ENCODE assay signal across 41 mouse cellular contexts in genomic region chr7:142409603-142410002, GRCm38 (mm10). TPM values are rescaled to one million over a fixed set of nuclear protein-coding genes. Genes with fewer than 3 reads are reported as not detected.
"Had no signal": no experiment of that assay in that cellular context is flagged by ENCODE, and none has a peak within 500 bp of the region (broad histone marks: within the 10 kb centered on the region; RNA-seq: fewer than 3 reads in every experiment).

No protein-coding gene starts in this region.

- H3K4me1 ChIP-seq: heart, embryonic 10.5 days; heart, embryonic 12.5 days; heart, embryonic 13.5 days; heart, embryonic 15.5 days; hindbrain, embryonic 10.5 days; hindbrain, embryonic 12.5 days; hindbrain, embryonic 13.5 days; hindbrain, embryonic 15.5 days; kidney, embryonic 15.5 days had no signal

- DNase-seq: heart, adult 2 months; heart, postnatal 10 days; heart, postnatal 14 days; heart, postnatal 36 days; heart, postnatal 4 days; kidney, adult 11 months; kidney, adult 18-20 months; kidney, adult 2 months; kidney, adult 8-10 months; kidney, adult 9 months; kidney, postnatal 10 days; kidney, postnatal 14 days; kidney, postnatal 25 days; kidney, postnatal 36 days; kidney, postnatal 4 days; layer of hippocampus, adult 9-11 months; layer of hippocampus, postnatal 36 days had no signal

- H3K4me2 ChIP-seq: heart, embryonic 11.5 days; heart, embryonic 12.5 days; heart, embryonic 13.5 days; heart, embryonic 15.5 days; hindbrain, embryonic 12.5 days; hindbrain, embryonic 13.5 days; hindbrain, embryonic 14.5 days; hindbrain, embryonic 15.5 days; kidney, embryonic 15.5 days had no signal

- H3K4me3 ChIP-seq: heart, adult 2 months; heart, embryonic 10.5 days; heart, embryonic 12.5 days; heart, embryonic 13.5 days; heart, embryonic 15.5 days; hindbrain, embryonic 10.5 days; hindbrain, embryonic 12.5 days; hindbrain, embryonic 13.5 days; hindbrain, embryonic 15.5 days; kidney, embryonic 15.5 days; layer of hippocampus, adult 2 months had no signal

- H3K27ac ChIP-seq: heart, adult 2 months; heart, embryonic 10.5 days; heart, embryonic 13.5 days; heart, embryonic 15.5 days; hindbrain, embryonic 10.5 days; hindbrain, embryonic 12.5 days; hindbrain, embryonic 13.5 days; hindbrain, embryonic 14.5 days; hindbrain, embryonic 15.5 days; hindbrain, postnatal 0 days; kidney, embryonic 15.5 days; kidney, postnatal 0 days; layer of hippocampus, adult 2 months had no signal

- H3K27me3 ChIP-seq: heart, embryonic 12.5 days; heart, embryonic 13.5 days; heart, embryonic 15.5 days; hindbrain, embryonic 12.5 days; hindbrain, embryonic 13.5 days; hindbrain, embryonic 15.5 days; kidney, embryonic 15.5 days had no signal

- H3K36me3 ChIP-seq: heart, embryonic 10.5 days; heart, embryonic 12.5 days; heart, embryonic 13.5 days; heart, embryonic 15.5 days; hindbrain, embryonic 10.5 days; hindbrain, embryonic 12.5 days; hindbrain, embryonic 13.5 days; hindbrain, embryonic 15.5 days; kidney, embryonic 15.5 days had no signal

- ATAC-seq: hindbrain, embryonic 16.5 days; hindbrain, postnatal 0 days; inflammation-experienced regulatory T-cells, adult 6 months; intestine, embryonic 16.5 days had no signal

- H3K9ac ChIP-seq: heart, embryonic 12.5 days; heart, embryonic 13.5 days; heart, embryonic 15.5 days; hindbrain, embryonic 12.5 days; hindbrain, embryonic 13.5 days; hindbrain, embryonic 14.5 days; hindbrain, embryonic 15.5 days; kidney, embryonic 15.5 days had no signal

- H3K9me3 ChIP-seq: heart, embryonic 10.5 days; heart, embryonic 12.5 days; heart, embryonic 13.5 days; heart, embryonic 15.5 days; hindbrain, embryonic 10.5 days; hindbrain, embryonic 12.5 days; hindbrain, embryonic 13.5 days; hindbrain, embryonic 15.5 days; kidney, embryonic 15.5 days had no signal

RNA-seq across cellular contexts. Expression of gene Syt8, which starts 25.0 kb away (rescaled TPM):
- polyA plus RNA-seq: heart, adult 2 months; heart, embryonic 14.5 days; heart, postnatal 0 days; hindbrain, embryonic 10.5 days; hindbrain, embryonic 11.5 days; hindbrain, embryonic 13.5 days; hindbrain, embryonic 14.5 days; hindbrain, embryonic 15.5 days; hindbrain, embryonic 16.5 days; hindbrain, postnatal 0 days; inflammation-experienced regulatory T-cells, adult 6 months; kidney, embryonic 14.5 days had no signal

RNA-seq across cellular contexts. Expression of gene Gm49369, which starts 27.1 kb away (rescaled TPM):
- polyA plus RNA-seq: heart, adult 2 months; heart, embryonic 11.5 days; heart, embryonic 12.5 days; heart, embryonic 13.5 days; heart, embryonic 14.5 days; heart, embryonic 16.5 days; hindbrain, embryonic 11.5 days; hindbrain, embryonic 12.5 days; hindbrain, embryonic 14.5 days; intestine, embryonic 14.5 days; kidney, embryonic 14.5 days; kidney, postnatal 0 days; large intestine, adult 2 months had no signal

RNA-seq across cellular contexts. Expression of gene Tnni2, which starts 32.0 kb away (rescaled TPM):
- polyA plus RNA-seq: inflammation-experienced regulatory T-cells, adult 6 months had no signal
